Mouse (Mus musculus) heart, postnatal 10 days (tissue): ENCODE measurements around the gene Vwa8. TPM values are rescaled to one million over a fixed set of nuclear protein-coding genes. Genes with fewer than 3 reads are reported as not detected.

Experiments
- DNase-seq, 2 experiments: peaks; one replicate each; pipeline ENCODE4 v3.0.0; 2021
- intact Hi-C: fragments of 180-260 bp; cut with DNase I; formaldehyde crosslinking; loops from one replicate; pipeline ENCODE4 v1.15.1; 2025
- total RNA-seq, 2 experiments: library from RNA; stranded (reverse); gene quantifications; 2 replicates each; pipeline ENCODE4 v1.2.3; 2021

The Vwa8 gene
- total RNA-seq, 2 experiments from 2014 or later = 176 to 191 TPM

GRCm38 (mm10) chr14:79136585-79136984, 287.7 kb downstream of the Vwa8 start:
- intact Hi-C loops = no loop called here
- DNase-seq = no peak

GRCm38 (mm10) chr14:79137100-79137499, 288.2 kb downstream of the Vwa8 start:
- intact Hi-C loops = no loop called here
- DNase-seq = no peak

- no peak for DNase-seq
- intact Hi-C loops = no loop called here
Observed at GRCm38 (mm10) chr14:79139096-79139651, 290.3 kb downstream of the Vwa8 start.

GRCm38 (mm10) chr14:79139918-79140825, 291.3 kb downstream of the Vwa8 start:
- intact Hi-C loops = no loop called here
- peak; percentile 48 to 53 for DNase-seq

- peak; percentile 77 to 79 for DNase-seq
- intact Hi-C loops = no loop called here
Observed at GRCm38 (mm10) chr14:79140826-79141219, 292.0 kb downstream of the Vwa8 start.

- DNase-seq = no peak
- intact Hi-C loops = no loop called here
Observed at GRCm38 (mm10) chr14:79142342-79142741, 293.5 kb downstream of the Vwa8 start.

- no peak for DNase-seq
- intact Hi-C loops = no loop called here
Observed at GRCm38 (mm10) chr14:79143696-79144095, 294.8 kb downstream of the Vwa8 start.

GRCm38 (mm10) chr14:79144278-79145224, 295.7 kb downstream of the Vwa8 start:
- DNase-seq = no peak
- intact Hi-C loops = no loop called here

GRCm38 (mm10) chr14:79151711-79152110, 302.9 kb downstream of the Vwa8 start:
- DNase-seq = peak; percentile 38 to 50
- intact Hi-C loops = no loop called here

GRCm38 (mm10) chr14:79153896-79154295, 305.0 kb downstream of the Vwa8 start:
- intact Hi-C loops = no loop called here
- DNase-seq = no peak

- no peak for DNase-seq
- intact Hi-C loops = no loop called here
Observed at GRCm38 (mm10) chr14:79154961-79155360, 306.1 kb downstream of the Vwa8 start.

GRCm38 (mm10) chr14:79156526-79157411, 307.9 kb downstream of the Vwa8 start:
- no peak for DNase-seq
- intact Hi-C loops = no loop called here

GRCm38 (mm10) chr14:79157451-79158218, 308.8 kb downstream of the Vwa8 start:
- peak; percentile 66 to 73 for DNase-seq
- intact Hi-C loops = no loop called here

- intact Hi-C loops = no loop called here
- DNase-seq = no peak
Observed at GRCm38 (mm10) chr14:79158219-79158521, 309.3 kb downstream of the Vwa8 start.

- intact Hi-C loops = no loop called here
Observed at GRCm38 (mm10) chr14:79158673-79159200, 309.9 kb downstream of the Vwa8 start.

GRCm38 (mm10) chr14:79159451-79159850, 310.6 kb downstream of the Vwa8 start:
- DNase-seq = no peak
- intact Hi-C loops = no loop called here

More at GRCm38 (mm10) chr14:79158673-79159200, 309.9 kb downstream of the Vwa8 start:
- DNase-seq = no peak

GRCm38 (mm10) chr14:79160486-79160885, 311.6 kb downstream of the Vwa8 start:
- no peak for DNase-seq
- intact Hi-C loops = no loop called here

GRCm38 (mm10) chr14:79160966-79161365, 312.1 kb downstream of the Vwa8 start:
- DNase-seq = no peak
- intact Hi-C loops = no loop called here

GRCm38 (mm10) chr14:79161741-79162140, 312.9 kb downstream of the Vwa8 start:
- intact Hi-C loops = no loop called here
- DNase-seq = no peak
